Mouse (Mus musculus): ENCODE data around the gene Psg22. TPM values are rescaled to one million over a fixed set of nuclear protein-coding genes. Genes with fewer than 3 reads are reported as not detected.
"Not testable (repeated sequence)": the region's sequence is repeated elsewhere in the genome, so short reads cannot be mapped to it uniquely, and the experiment has no call there.

Psg22 gene
- total and polyA plus RNA-seq, 2 experiments from 2014 or later = 0.05 TPM; not detected in 1

GRCm38 (mm10) chr7:18715546-18715945 lies 2.3 kb upstream of the Psg22 start:
- no peak for TF ChIP-seq EP300 (IDR thresholded peaks at IDR 0.05; ENCODE audit: low read depth)
- TF ChIP-seq CTCF (IDR thresholded peaks at IDR 0.05; ENCODE audit: low read depth) = no peak
- DNase-seq (ENCODE audit: low spot score) (no peak), ATAC-seq (ENCODE audit: insufficient read depth, low read depth) (no peak)
- 47% methylated on average over 4 of the region's 4 CpGs for WGBS
- H3K4me3 ChIP-seq (ENCODE audit: low read depth, low read length) = no peak overlapping the region
- no peaks in the 10 kb centered on the region for H3K9me3 ChIP-seq (replicated peaks; ENCODE audit: control insufficient read depth, low read length)
- H3K27me3 ChIP-seq (ENCODE audit: control insufficient read depth, insufficient read depth, low read length) = no peaks in the 10 kb centered on the region
- H3K27ac ChIP-seq (ENCODE audit: low read depth) = no peak overlapping the region
- no peaks in the 10 kb centered on the region for H3K4me1 ChIP-seq (ENCODE audit: control insufficient read depth, insufficient read depth)
- H3K36me3 ChIP-seq (replicated peaks; ENCODE audit: control insufficient read depth, insufficient read depth, low read length) = no peaks in the 10 kb centered on the region
- no peak overlapping the region for H3K9ac ChIP-seq (replicated peaks; ENCODE audit: low read depth, low read length)
- H3K4me2 ChIP-seq (ENCODE audit: low read depth, low read length) = no peak overlapping the region

GRCm38 (mm10) chr7:18724001-18724400 lies 6.1 kb downstream of the Psg22 start:
- no peaks in the 10 kb centered on the region for H3K27me3 ChIP-seq (ENCODE audit: control insufficient read depth, insufficient read depth, low read length)
- H3K4me1 ChIP-seq (ENCODE audit: control insufficient read depth, insufficient read depth) = no peaks in the 10 kb centered on the region
- ATAC-seq (ENCODE audit: insufficient read depth, low read depth) (no peak), DNase-seq (ENCODE audit: low spot score) (no peak)
- 69% methylated on average over 6 of the region's 6 CpGs for WGBS
- H3K9me3 ChIP-seq (replicated peaks; ENCODE audit: control insufficient read depth, low read length) = no peaks in the 10 kb centered on the region
- H3K4me2 ChIP-seq (ENCODE audit: low read depth, low read length) = no peak overlapping the region
- H3K27ac ChIP-seq (ENCODE audit: low read depth) = no peak overlapping the region
- no peak for TF ChIP-seq EP300 (IDR thresholded peaks at IDR 0.05; ENCODE audit: low read depth)
- TF ChIP-seq CTCF (IDR thresholded peaks at IDR 0.05; ENCODE audit: low read depth) = no peak
- no peak overlapping the region for H3K4me3 ChIP-seq (ENCODE audit: low read depth, low read length)
- no peak overlapping the region for H3K9ac ChIP-seq (replicated peaks; ENCODE audit: low read depth, low read length)
- no peaks in the 10 kb centered on the region for H3K36me3 ChIP-seq (replicated peaks; ENCODE audit: control insufficient read depth, insufficient read depth, low read length)

- not testable (repeated sequence) for H3K27me3 ChIP-seq (ENCODE audit: control insufficient read depth, insufficient read depth, low read length); H3K4me3 ChIP-seq (ENCODE audit: low read depth, low read length); ATAC-seq (ENCODE audit: insufficient read depth, low read depth); H3K9ac ChIP-seq (replicated peaks; ENCODE audit: low read depth, low read length); DNase-seq (ENCODE audit: low spot score); H3K27ac ChIP-seq (ENCODE audit: low read depth); H3K9me3 ChIP-seq (replicated peaks; ENCODE audit: control insufficient read depth, low read length); H3K4me1 ChIP-seq (ENCODE audit: control insufficient read depth, insufficient read depth); H3K4me2 ChIP-seq (ENCODE audit: low read depth, low read length); H3K36me3 ChIP-seq (replicated peaks; ENCODE audit: control insufficient read depth, insufficient read depth, low read length)
Observed at GRCm38 (mm10) chr7:18725931-18726330, 8.0 kb downstream of the Psg22 start.

GRCm38 (mm10) chr7:18728391-18728790 lies 10.5 kb downstream of the Psg22 start:
- Histone ChIP-seq H3K4me1 (ENCODE audit: control insufficient read depth, insufficient read depth) (no peaks in the 10 kb centered on the region), H3K4me2 (ENCODE audit: low read depth, low read length) (no peak overlapping the region), H3K36me3 (replicated peaks; ENCODE audit: control insufficient read depth, insufficient read depth, low read length) (no peaks in the 10 kb centered on the region), H3K27ac (ENCODE audit: low read depth) (no peak overlapping the region), H3K9ac (replicated peaks; ENCODE audit: low read depth, low read length) (no peak overlapping the region), H3K27me3 (ENCODE audit: control insufficient read depth, insufficient read depth, low read length) (no peaks in the 10 kb centered on the region), H3K9me3 (replicated peaks; ENCODE audit: control insufficient read depth, low read length) (no peaks in the 10 kb centered on the region), H3K4me3 (ENCODE audit: low read depth, low read length) (no peak overlapping the region)
- ATAC-seq (ENCODE audit: insufficient read depth, low read depth) = no peak
- TF ChIP-seq CTCF (IDR thresholded peaks at IDR 0.05; ENCODE audit: low read depth) (no peak), EP300 (IDR thresholded peaks at IDR 0.05; ENCODE audit: low read depth) (no peak)
- no peak for DNase-seq (ENCODE audit: low spot score)
- 59% methylated on average over 1 of the region's 1 CpGs for WGBS

GRCm38 (mm10) chr7:18733111-18733510 lies 15.2 kb downstream of the Psg22 start:
- H3K9ac ChIP-seq (replicated peaks; ENCODE audit: low read depth, low read length) = no peak overlapping the region
- ATAC-seq (ENCODE audit: insufficient read depth, low read depth) (no peak), DNase-seq (ENCODE audit: low spot score) (no peak)
- no peak overlapping the region for H3K27ac ChIP-seq (ENCODE audit: low read depth)
- no peaks in the 10 kb centered on the region for H3K36me3 ChIP-seq (replicated peaks; ENCODE audit: control insufficient read depth, insufficient read depth, low read length)
- no peaks in the 10 kb centered on the region for H3K27me3 ChIP-seq (ENCODE audit: control insufficient read depth, insufficient read depth, low read length)
- no peak for TF ChIP-seq CTCF (IDR thresholded peaks at IDR 0.05; ENCODE audit: low read depth)
- TF ChIP-seq EP300 (IDR thresholded peaks at IDR 0.05; ENCODE audit: low read depth) = no peak
- H3K9me3 ChIP-seq (replicated peaks; ENCODE audit: control insufficient read depth, low read length) = no peaks in the 10 kb centered on the region
- no peak overlapping the region for H3K4me3 ChIP-seq (ENCODE audit: low read depth, low read length)
- H3K4me2 ChIP-seq (ENCODE audit: low read depth, low read length) = no peak overlapping the region
- no peaks in the 10 kb centered on the region for H3K4me1 ChIP-seq (ENCODE audit: control insufficient read depth, insufficient read depth)

- Histone ChIP-seq H3K27ac (ENCODE audit: low read depth) (no peak overlapping the region), H3K4me1 (ENCODE audit: control insufficient read depth, insufficient read depth) (no peaks in the 10 kb centered on the region), H3K27me3 (ENCODE audit: control insufficient read depth, insufficient read depth, low read length) (no peaks in the 10 kb centered on the region), H3K4me3 (ENCODE audit: low read depth, low read length) (no peak overlapping the region), H3K36me3 (replicated peaks; ENCODE audit: control insufficient read depth, insufficient read depth, low read length) (no peaks in the 10 kb centered on the region), H3K4me2 (ENCODE audit: low read depth, low read length) (no peak overlapping the region), H3K9me3 (replicated peaks; ENCODE audit: control insufficient read depth, low read length) (no peaks in the 10 kb centered on the region), H3K9ac (replicated peaks; ENCODE audit: low read depth, low read length) (no peak overlapping the region)
- no peak for DNase-seq (ENCODE audit: low spot score)
- 80% methylated on average over 1 of the region's 1 CpGs for WGBS
- no peak for TF ChIP-seq EP300 (IDR thresholded peaks at IDR 0.05; ENCODE audit: low read depth)
- no peak for ATAC-seq (ENCODE audit: insufficient read depth, low read depth)
Observed at GRCm38 (mm10) chr7:18734451-18734850, 16.6 kb downstream of the Psg22 start.
